Mouse (Mus musculus) erythroblast, embryonic 14.5 days (primary cell): Measurements from ENCODE around the gene Epas1.

ENCODE experiments used
- GATA1 ChIP-seq: IDR thresholded peaks from 2 replicates; pipeline ENCODE4 v1.6.1; 2012; ENCODE audit warnings: low read length, inconsistent platforms, mixed read lengths
- TAL1 ChIP-seq: IDR thresholded peaks from 3 replicates; pipeline ENCODE4 v1.6.1; 2012; ENCODE audit warnings: low read length, inconsistent platforms, mixed read lengths

GRCm38 (mm10) chr17:86751373-86751871, 2.1 kb upstream of the Epas1 start:
- TF ChIP-seq GATA1 (no peak), TAL1 (no peak)
